Mouse (Mus musculus) stomach, embryonic 14.5 days (tissue): ENCODE data around the gene Homer1. TPM values are rescaled to one million over a fixed set of nuclear protein-coding genes. Genes with fewer than 3 reads are reported as not detected.

Experiments
- ATAC-seq: fragments of 200-750 bp; cut with Nextera tagmentation; 2 replicates; pipeline ENCODE4 v1.8.0; 2017; ENCODE audit warnings: low read depth, moderate TSS enrichment; ENCODE audit not compliant: insufficient number of reproducible peaks, insufficient read depth, low FRiP score
- H3K27ac ChIP-seq: fragments of 300-500 bp; sonication (generic); 2 replicates; pipeline ENCODE4 v1.5.1; 2014; ENCODE audit warnings: mild to moderate bottlenecking, low read length, moderate library complexity, mixed read lengths
- H3K27me3 ChIP-seq: fragments of 300-500 bp; sonication (generic); 2 replicates; pipeline ENCODE4 v1.6.1; 2014; ENCODE audit warnings: low read length, control low read depth, mixed read lengths; ENCODE audit not compliant: control insufficient read depth, insufficient read depth
- H3K36me3 ChIP-seq: fragments of 300-500 bp; sonication (generic); 2 replicates; pipeline ENCODE4 v1.6.1; 2014; ENCODE audit warnings: mild to moderate bottlenecking, control low read depth, low read length, moderate library complexity, mixed read lengths; ENCODE audit not compliant: control insufficient read depth, insufficient read depth
- H3K4me1 ChIP-seq: fragments of 300-500 bp; sonication (generic); 2 replicates; pipeline ENCODE4 v1.6.1; 2014; ENCODE audit warnings: low read length, control low read depth, mixed read lengths; ENCODE audit not compliant: control insufficient read depth, insufficient read depth
- H3K4me2 ChIP-seq: fragments of 300-500 bp; sonication (generic); replicated peaks from 2 replicates; pipeline ENCODE4 v1.6.1; 2014; ENCODE audit warnings: low read depth, low read length, control low read depth
- H3K4me3 ChIP-seq: fragments of 300-500 bp; sonication (generic); 2 replicates; pipeline ENCODE4 v1.5.1; 2014; ENCODE audit warnings: low read depth, low read length, control low read depth
- H3K9ac ChIP-seq: fragments of 300-500 bp; sonication (generic); replicated peaks from 2 replicates; pipeline ENCODE4 v1.6.1; 2014; ENCODE audit warnings: low read depth, mild to moderate bottlenecking, control low read depth, low read length, moderate library complexity, mixed read lengths
- H3K9me3 ChIP-seq: fragments of 300-500 bp; sonication (generic); 2 replicates; pipeline ENCODE4 v1.6.1; 2016; ENCODE audit warnings: low read depth, low read length, control low read depth; ENCODE audit not compliant: control insufficient read depth
- WGBS: fragments of 180-500 bp; shearing (Covaris S2); extraction: QIAGEN DNeasy Blood & Tissue Kit; methylation state at CpG from one replicate; pipeline ENCODE4 v1.1.7; 2014; 5-methylcytosine and 5-hydroxymethylcytosine counted together
- polyA plus RNA-seq: library from polyadenylated mRNA; unstranded; fragments of >200 nt; fragmentation: Nextera tagmentation; extraction: Ambion mirVana; gene quantifications from 2 replicates; pipeline ENCODE4 v1.2.1, GENCODE M21; 2014

Homer1 gene
- polyA plus RNA-seq, 1 experiment from 2014 or later, result 7.5 TPM

GRCm38 (mm10) chr13:93388594-93389241, 89.3 kb downstream of the Homer1 start:
- H3K4me2 ChIP-seq, result no peak overlapping the region
- no peaks in the 10 kb centered on the region for H3K9me3 ChIP-seq
- peak; percentile 83; the same call in 1 of the 2 replicates for ATAC-seq
- peaks cover 5% of the 10 kb centered on the region; the same call in 1 of the 2 replicates for H3K36me3 ChIP-seq
- H3K27ac ChIP-seq, result peak overlapping the region; percentile 55; the same call in 1 of the 2 replicates
- H3K27me3 ChIP-seq, result no peaks in the 10 kb centered on the region
- H3K9ac ChIP-seq, result no peak overlapping the region
- no peak overlapping the region for H3K4me3 ChIP-seq
- no peaks in the 10 kb centered on the region for H3K4me1 ChIP-seq
- WGBS, result 34% methylated on average over 7 of the region's 7 CpGs

- ATAC-seq, result peak; percentile 78; the same call in 1 of the 2 replicates
- Histone ChIP-seq H3K4me2 (no peak overlapping the region), H3K36me3 (peaks cover 6% of the 10 kb centered on the region; the same call in 1 of the 2 replicates), H3K9me3 (no peaks in the 10 kb centered on the region), H3K9ac (no peak overlapping the region), H3K4me1 (no peaks in the 10 kb centered on the region), H3K27ac (peak overlapping the region; percentile 8; the same call in 1 of the 2 replicates), H3K27me3 (no peaks in the 10 kb centered on the region), H3K4me3 (no peak overlapping the region)
- whole genome bisulfite sequencing, result 27% methylated on average over 2 of the region's 2 CpGs
These were observed 89.8 kb downstream of the Homer1 start for GRCm38 (mm10) chr13:93389242-93389625.

GRCm38 (mm10) chr13:93399710-93400216, 100.3 kb downstream of the Homer1 start:
- Histone ChIP-seq H3K27me3 (no peaks in the 10 kb centered on the region), H3K9me3 (no peaks in the 10 kb centered on the region; the same call in 1 of the 2 replicates), H3K4me3 (no peak overlapping the region), H3K4me2 (no peak overlapping the region), H3K9ac (no peak overlapping the region), H3K4me1 (no peaks in the 10 kb centered on the region), H3K36me3 (no peaks in the 10 kb centered on the region), H3K27ac (no peak overlapping the region)
- 85% methylated on average over 5 of the region's 5 CpGs for WGBS
- ATAC-seq, result no peak

GRCm38 (mm10) chr13:93401947-93402346, 102.5 kb downstream of the Homer1 start:
- ATAC-seq, result no peak
- H3K9ac ChIP-seq, result no peak overlapping the region
- WGBS, result 82% methylated on average over 7 of the region's 7 CpGs

GRCm38 (mm10) chr13:93406855-93407254, 107.4 kb downstream of the Homer1 start:
- ATAC-seq, result no peak
- Histone ChIP-seq H3K9me3 (no peaks in the 10 kb centered on the region), H3K36me3 (no peaks in the 10 kb centered on the region), H3K4me1 (no peaks in the 10 kb centered on the region), H3K4me3 (no peak overlapping the region), H3K27me3 (no peaks in the 10 kb centered on the region), H3K9ac (no peak overlapping the region), H3K27ac (no peak overlapping the region), H3K4me2 (no peak overlapping the region)
- WGBS, result 77% methylated on average over 5 of the region's 5 CpGs

More at GRCm38 (mm10) chr13:93401947-93402346, 102.5 kb downstream of the Homer1 start:
- Histone ChIP-seq H3K36me3 (no peaks in the 10 kb centered on the region), H3K4me3 (no peak overlapping the region), H3K27me3 (no peaks in the 10 kb centered on the region), H3K9me3 (no peaks in the 10 kb centered on the region; the same call in 1 of the 2 replicates), H3K4me1 (no peaks in the 10 kb centered on the region), H3K4me2 (no peak overlapping the region), H3K27ac (no peak overlapping the region)

GRCm38 (mm10) chr13:93410343-93410742, 110.9 kb downstream of the Homer1 start:
- Histone ChIP-seq H3K4me1 (no peaks in the 10 kb centered on the region), H3K27ac (no peak overlapping the region), H3K4me2 (no peak overlapping the region), H3K9me3 (no peaks in the 10 kb centered on the region), H3K9ac (no peak overlapping the region), H3K36me3 (no peaks in the 10 kb centered on the region), H3K4me3 (no peak overlapping the region), H3K27me3 (no peaks in the 10 kb centered on the region)
- WGBS, result 52% methylated on average over 4 of the region's 4 CpGs
- ATAC-seq, result no peak

GRCm38 (mm10) chr13:93415055-93415454, 115.6 kb downstream of the Homer1 start:
- no peak for ATAC-seq
- Histone ChIP-seq H3K4me2 (no peak overlapping the region), H3K27me3 (no peaks in the 10 kb centered on the region), H3K36me3 (no peaks in the 10 kb centered on the region), H3K4me1 (no peaks in the 10 kb centered on the region), H3K9ac (no peak overlapping the region), H3K27ac (no peak overlapping the region), H3K4me3 (no peak overlapping the region), H3K9me3 (no peaks in the 10 kb centered on the region)
- 91% methylated on average over 5 of the region's 5 CpGs for WGBS

GRCm38 (mm10) chr13:93418292-93418691, 118.9 kb downstream of the Homer1 start:
- H3K27me3 ChIP-seq, result no peaks in the 10 kb centered on the region
- ATAC-seq, result no peak
- WGBS, result 84% methylated on average over 2 of the region's 2 CpGs

More at GRCm38 (mm10) chr13:93418292-93418691, 118.9 kb downstream of the Homer1 start:
- H3K4me2 ChIP-seq, result no peak overlapping the region
- H3K4me1 ChIP-seq, result no peaks in the 10 kb centered on the region
- H3K27ac ChIP-seq, result no peak overlapping the region
- no peak overlapping the region for H3K9ac ChIP-seq
- H3K36me3 ChIP-seq, result no peaks in the 10 kb centered on the region
- H3K9me3 ChIP-seq, result no peaks in the 10 kb centered on the region
- H3K4me3 ChIP-seq, result no peak overlapping the region
